ENCODE assay signal across 8 mouse cellular contexts in the genomic region with DNA sequence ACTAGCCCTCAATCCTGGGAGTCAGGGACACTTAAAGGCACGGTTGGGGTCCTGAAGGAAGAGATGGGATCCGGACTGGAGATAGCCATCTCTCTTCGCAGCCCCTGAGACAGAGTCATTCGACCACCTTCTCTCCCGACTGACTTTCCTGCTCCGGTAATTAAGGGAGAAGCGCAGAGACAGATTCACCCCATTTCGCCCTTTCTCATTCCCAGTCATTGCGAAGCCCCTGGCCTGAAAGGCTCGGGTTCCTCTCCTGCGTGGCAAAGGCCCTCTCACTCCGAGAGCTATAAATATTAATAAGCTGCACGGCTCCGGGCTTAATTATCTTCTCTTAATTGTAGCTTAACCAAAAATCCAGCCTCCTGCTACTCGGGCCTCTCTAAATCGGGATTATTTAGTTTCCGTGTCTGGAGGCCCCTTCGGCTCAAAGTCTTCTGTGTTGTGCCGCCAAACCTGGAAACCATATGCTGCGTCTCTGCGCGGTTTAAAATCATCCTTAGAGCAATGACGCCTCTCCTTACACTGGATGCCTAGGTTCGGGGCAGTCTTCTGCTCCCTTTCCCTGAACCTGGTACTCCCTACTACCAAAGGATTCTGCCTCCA.
DNase-seq lines count a peak whose midpoint lies in the region; ATAC-seq and TF ChIP-seq lines count a peak whose summit lies in the region.

No protein-coding gene starts in this region.

- peaks cover 21% of the 10 kb centered on the region for H3K4me1 ChIP-seq in heart, embryonic 13.5 days
- H3K4me1 ChIP-seq in brown adipose tissue, adult 24 weeks (ENCODE audit: control insufficient read depth, insufficient read depth, insufficient read length, low read length): peaks cover 3% of the 10 kb centered on the region; the same call in 1 of the 2 replicates
- peaks cover 8% of the 10 kb centered on the region; the same call in 1 of the 2 replicates for H3K4me1 ChIP-seq in heart, postnatal 0 days (ENCODE audit: control insufficient read depth, insufficient read depth)
- peaks cover 40% of the 10 kb centered on the region for H3K4me1 ChIP-seq in midbrain, embryonic 12.5 days

- no peaks in the 10 kb centered on the region for H3K9me3 ChIP-seq in heart, embryonic 13.5 days
- H3K9me3 ChIP-seq in heart, postnatal 0 days (replicated peaks; ENCODE audit: control insufficient read depth, low read length): no peaks in the 10 kb centered on the region
- no peaks in the 10 kb centered on the region for H3K9me3 ChIP-seq in midbrain, embryonic 12.5 days

- H3K9ac ChIP-seq in heart, embryonic 13.5 days: peak overlapping the region; percentile 70
- H3K9ac ChIP-seq in heart, postnatal 0 days (replicated peaks; ENCODE audit: low read depth, low read length): no peak overlapping the region
- peak overlapping the region; percentile 42 for H3K9ac ChIP-seq in midbrain, embryonic 12.5 days (replicated peaks)

- ATAC-seq in heart, embryonic 13.5 days (ENCODE audit: extremely low read depth, insufficient number of reproducible peaks, low FRiP score, low TSS enrichment): no peak
- ATAC-seq in heart, postnatal 0 days (ENCODE audit: insufficient read depth, low read depth): no peak
- ATAC-seq in midbrain, embryonic 12.5 days (ENCODE audit: low FRiP score, low read depth): peak; percentile 14

- H3K27ac ChIP-seq in heart, embryonic 13.5 days (replicated peaks): no peak overlapping the region
- no peak overlapping the region for H3K27ac ChIP-seq in brown adipose tissue, adult 24 weeks (replicated peaks; ENCODE audit: low read depth, low read length)
- H3K27ac ChIP-seq in heart, postnatal 0 days (ENCODE audit: low read depth): no peak overlapping the region
- peak overlapping the region; percentile 86 for H3K27ac ChIP-seq in midbrain, embryonic 12.5 days (replicated peaks)

- TF ChIP-seq EP300 in heart, postnatal 0 days (IDR thresholded peaks at IDR 0.05; ENCODE audit: low read depth): no peak

- no peaks in the 10 kb centered on the region for H3K36me3 ChIP-seq in heart, embryonic 13.5 days
- H3K36me3 ChIP-seq in heart, postnatal 0 days (replicated peaks; ENCODE audit: control insufficient read depth, insufficient read depth, low read length): no peaks in the 10 kb centered on the region
- no peaks in the 10 kb centered on the region for H3K36me3 ChIP-seq in midbrain, embryonic 12.5 days

- no peak for TF ChIP-seq CTCF in heart, postnatal 0 days (IDR thresholded peaks at IDR 0.05; ENCODE audit: low read depth)

- DNase-seq in heart, postnatal 25 days (ENCODE audit: low spot score): no peak
- no peak for DNase-seq in heart, postnatal 0 days (ENCODE audit: low spot score)
- DNase-seq in adrenal gland, adult 8-10 months: no peak
- DNase-seq in c-Kit-positive CD71-positive TER-119-positive erythroid progenitor cells, embryonic 14.5 days (ENCODE audit: low spot score): no peak
- no peak for DNase-seq in layer of hippocampus, postnatal 25 days (ENCODE audit: extremely low spot score in 1 of 2, low spot score in 1 of 2)

- 3% methylated on average over 24 of the region's 24 CpGs for WGBS in heart, embryonic 13.5 days
- WGBS in heart, postnatal 0 days: 11% methylated on average over 24 of the region's 24 CpGs
- under 1% methylated on average over 24 of the region's 24 CpGs for WGBS in midbrain, embryonic 12.5 days

- peak overlapping the region; percentile 84 for H3K4me2 ChIP-seq in heart, embryonic 13.5 days
- H3K4me2 ChIP-seq in heart, postnatal 0 days (ENCODE audit: low read depth, low read length): peak overlapping the region; percentile 88
- peak overlapping the region; percentile 72 for H3K4me2 ChIP-seq in midbrain, embryonic 12.5 days (replicated peaks)

- intact Hi-C loops in heart, postnatal 25 days (cut with DNase I): no loop called here

- peaks cover 78% of the 10 kb centered on the region for H3K27me3 ChIP-seq in heart, embryonic 13.5 days (replicated peaks)
- H3K27me3 ChIP-seq in heart, postnatal 0 days (ENCODE audit: control insufficient read depth, insufficient read depth, low read length): peaks cover 54% of the 10 kb centered on the region
- peaks cover 49% of the 10 kb centered on the region for H3K27me3 ChIP-seq in midbrain, embryonic 12.5 days

- H3K4me3 ChIP-seq in heart, embryonic 13.5 days: peak overlapping the region; percentile 53
- peak overlapping the region; percentile 49 for H3K4me3 ChIP-seq in brown adipose tissue, adult 24 weeks (ENCODE audit: insufficient read depth, low read depth, low read length)
- H3K4me3 ChIP-seq in heart, postnatal 0 days (ENCODE audit: low read depth, low read length): peak overlapping the region; percentile 53
- peak overlapping the region; percentile 42 for H3K4me3 ChIP-seq in midbrain, embryonic 12.5 days
